Mouse (Mus musculus) bone marrow, adult 2 months (tissue): ENCODE results near the gene Naip1.

Experiments
- CTCF ChIP-seq: fragments of 200-500 bp; IDR thresholded peaks from 2 replicates; pipeline ENCODE4 v1.5.1; 2011; ENCODE audit warnings: low read length, control low read depth; ENCODE audit not compliant: control insufficient read depth, insufficient read depth
- POLR2A ChIP-seq: fragments of 200-500 bp; IDR thresholded peaks from 2 replicates; pipeline ENCODE4 v1.6.1; 2011; ENCODE audit warnings: low read depth, mild to moderate bottlenecking, control low read depth, low read length, borderline replicate concordance; ENCODE audit not compliant: control insufficient read depth

DNA sequence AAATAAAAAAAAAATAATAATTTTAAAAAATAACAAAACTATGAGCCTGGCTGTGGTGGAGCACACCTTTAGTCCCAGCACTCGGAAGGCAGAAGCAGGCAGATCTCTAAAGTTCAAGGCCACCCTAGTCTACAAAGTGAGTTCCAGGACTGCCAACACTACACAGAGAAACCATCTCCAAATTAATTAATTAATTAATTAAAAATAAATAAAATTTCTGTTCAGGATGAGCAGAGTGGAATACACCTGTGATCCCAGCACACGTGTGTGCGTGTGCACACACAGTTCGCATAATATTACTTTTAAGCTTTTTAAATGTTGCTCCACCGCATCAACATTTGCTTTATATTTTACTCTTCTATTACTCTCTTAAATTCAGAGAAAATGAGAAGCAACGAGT, 39.0 kb upstream of the Naip1 start:
- TF ChIP-seq CTCF, result no peak
- TF ChIP-seq POLR2A, result no peak
